Mouse (Mus musculus): ENCODE results near the gene Mindy4b-ps.

DNA sequence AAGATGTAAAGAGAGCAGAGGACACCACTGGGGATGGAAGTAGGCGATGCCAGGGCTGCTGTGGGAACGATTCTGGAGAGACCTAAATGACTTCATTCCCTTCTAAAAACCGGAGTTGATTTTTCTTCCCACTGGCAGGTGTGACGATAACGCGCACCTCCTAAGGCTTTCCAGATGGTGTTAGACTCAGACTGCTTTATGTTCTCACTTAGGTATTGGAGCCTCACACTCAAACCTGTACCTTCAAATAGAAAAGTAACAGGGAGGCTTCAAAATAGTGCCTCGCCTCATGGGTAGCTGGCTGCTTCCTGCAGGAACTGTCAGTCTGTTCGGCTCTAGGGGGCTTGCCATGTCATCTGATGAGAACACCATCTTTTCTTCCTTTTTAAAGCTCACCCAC lies 23.9 kb downstream of the Mindy4b-ps start:
- TF ChIP-seq CTCF (IDR thresholded peaks at IDR 0.05; ENCODE audit: control insufficient read depth, insufficient read depth, insufficient replicate concordance, low read depth, low read length) (no peak), POLR2A (IDR thresholded peaks at IDR 0.05; ENCODE audit: control insufficient read depth, low read depth, low read length) (no peak)
